Mouse (Mus musculus): ENCODE measurements around the gene Cntnap2. TPM values are rescaled to one million over a fixed set of nuclear protein-coding genes. Genes with fewer than 3 reads are reported as not detected.

Cntnap2 gene
- total and polyA plus RNA-seq, 3 experiments: 0.30 to 0.79 (median 0.44) TPM

- no peak overlapping the region for H3K9ac ChIP-seq (ENCODE audit: insufficient read depth, low read depth)
- no peaks in the 10 kb centered on the region for H3K9me3 ChIP-seq (replicated peaks; ENCODE audit: low read length)
- H3K4me2 ChIP-seq (ENCODE audit: insufficient read depth, low read depth, poor library complexity, severe bottlenecking): no peak overlapping the region
- TF ChIP-seq ELF1 (IDR thresholded peaks at IDR 0.05; ENCODE audit: low read depth, low read length): no peak
- no peak for TF ChIP-seq CTCF (conservative IDR thresholded peaks at IDR 0.05 in 1 of 2, IDR thresholded peaks at IDR 0.05 in 1 of 2; ENCODE audit: low read depth in 2 of 2, low read length in 2 of 2)
- TF ChIP-seq SIN3A (IDR thresholded peaks at IDR 0.05; ENCODE audit: low read length): no peak
- no peak for TF ChIP-seq MYC (IDR thresholded peaks at IDR 0.05; ENCODE audit: low read depth, low read length)
- TF ChIP-seq ETS1 (conservative IDR thresholded peaks at IDR 0.05; ENCODE audit: low read depth, low read length): no peak
- TF ChIP-seq ZNF384 (IDR thresholded peaks at IDR 0.05; ENCODE audit: low read depth, low read length): no peak
- no peak for TF ChIP-seq IRF4 (IDR thresholded peaks at IDR 0.05; ENCODE audit: low read depth, low read length)
- TF ChIP-seq SMC3 (IDR thresholded peaks at IDR 0.05; ENCODE audit: low read depth, low read length): no peak
- no peak for TF ChIP-seq NRF1 (IDR thresholded peaks at IDR 0.05; ENCODE audit: low read depth, low read length)
- no peak for TF ChIP-seq MXI1 (IDR thresholded peaks at IDR 0.05; ENCODE audit: low read depth, low read length)
- TF ChIP-seq E2F4 (IDR thresholded peaks at IDR 0.05; ENCODE audit: insufficient replicate concordance, low read depth, low read length): no peak
- no peak for TF ChIP-seq KAT2A (IDR thresholded peaks at IDR 0.05; ENCODE audit: insufficient replicate concordance, low read length)
- TF ChIP-seq USF1 (IDR thresholded peaks at IDR 0.05; ENCODE audit: low read depth, low read length): no peak
- no peak for TF ChIP-seq RCOR1 (conservative IDR thresholded peaks at IDR 0.05; ENCODE audit: low read depth, low read length)
- no peak overlapping the region for H3K27ac ChIP-seq (ENCODE audit: insufficient read depth, low read depth)
- no peaks in the 10 kb centered on the region for H3K36me3 ChIP-seq (replicated peaks in 1 of 2; ENCODE audit: control insufficient read depth in 1 of 2, insufficient read depth in 1 of 2, low read length in 1 of 2)
- in situ Hi-C loops (cut with MboI; ENCODE audit: low pct_ligation_motif_present, low pct_unique_long_range_greater_than_20kb, low sequenced_read_pairs): no loop called here
- H3K4me3 ChIP-seq (replicated peaks in 1 of 3; ENCODE audit: low read depth in 2 of 3, low read length in 2 of 3, poor library complexity in 1 of 3): no peak overlapping the region
- dilution Hi-C loops (cut with MboI; ENCODE audit: extremely low pct_ligation_motif_present, extremely low pct_unique_long_range_greater_than_20kb, low sequenced_read_pairs): no loop called here
- no peaks in the 10 kb centered on the region for H3K79me2 ChIP-seq (replicated peaks; ENCODE audit: control insufficient read depth, extremely low read depth, insufficient read depth, poor library complexity, severe bottlenecking)
- H3K27me3 ChIP-seq (replicated peaks): no peaks in the 10 kb centered on the region
- DNase-seq (ENCODE audit: extremely low read depth): no peak
- H3K4me1 ChIP-seq (ENCODE audit: control insufficient read depth in 1 of 2, insufficient read depth in 2 of 2): no peaks in the 10 kb centered on the region
Measured at GRCm38 (mm10) chr6:46428231-46428630, 1369.1 kb downstream of the Cntnap2 start.

GRCm38 (mm10) chr6:46450917-46451638, 1391.9 kb downstream of the Cntnap2 start:
- dilution Hi-C loops (cut with MboI; ENCODE audit: extremely low pct_ligation_motif_present, extremely low pct_unique_long_range_greater_than_20kb, low sequenced_read_pairs): no loop called here
- H3K9ac ChIP-seq (ENCODE audit: insufficient read depth, low read depth): no peak overlapping the region
- in situ Hi-C loops (cut with MboI; ENCODE audit: low pct_ligation_motif_present, low pct_unique_long_range_greater_than_20kb, low sequenced_read_pairs): no loop called here
- no peaks in the 10 kb centered on the region for H3K79me2 ChIP-seq (replicated peaks; ENCODE audit: control insufficient read depth, extremely low read depth, insufficient read depth, poor library complexity, severe bottlenecking)
- no peak for DNase-seq (ENCODE audit: extremely low read depth)
- H3K9me3 ChIP-seq (replicated peaks; ENCODE audit: low read length): no peaks in the 10 kb centered on the region
- no peak overlapping the region for H3K4me3 ChIP-seq (replicated peaks in 1 of 3; ENCODE audit: low read depth in 2 of 3, low read length in 2 of 3, poor library complexity in 1 of 3)
- H3K27me3 ChIP-seq (replicated peaks): no peaks in the 10 kb centered on the region
- H3K36me3 ChIP-seq (replicated peaks in 1 of 2; ENCODE audit: control insufficient read depth in 1 of 2, insufficient read depth in 1 of 2, low read length in 1 of 2): no peaks in the 10 kb centered on the region
- H3K4me1 ChIP-seq (ENCODE audit: control insufficient read depth in 1 of 2, insufficient read depth in 2 of 2): no peaks in the 10 kb centered on the region
- no peak overlapping the region for H3K27ac ChIP-seq (ENCODE audit: insufficient read depth, low read depth)
- no peak overlapping the region for H3K4me2 ChIP-seq (ENCODE audit: insufficient read depth, low read depth, poor library complexity, severe bottlenecking)
- TF ChIP-seq EP300 (IDR thresholded peaks at IDR 0.05; ENCODE audit: low read length) (no peak), GABPA (IDR thresholded peaks at IDR 0.05; ENCODE audit: insufficient replicate concordance, low read depth, low read length) (no peak), MAZ (IDR thresholded peaks at IDR 0.05; ENCODE audit: low read depth, low read length) (no peak), PAX5 (IDR thresholded peaks at IDR 0.05; ENCODE audit: low read length) (no peak), HCFC1 (IDR thresholded peaks at IDR 0.05; ENCODE audit: low read depth, low read length) (no peak)
